Mouse (Mus musculus): ENCODE results near the gene Ino80d.

Ino80d gene

GRCm38 (mm10) chr1:62911426-62911825 lies 203.0 kb downstream of the Ino80d start:
- DNase-seq (ENCODE audit: low read depth), result no peak

- no peak for DNase-seq (ENCODE audit: low read depth)
These were observed 205.3 kb downstream of the Ino80d start for GRCm38 (mm10) chr1:62909126-62909525.

DNA sequence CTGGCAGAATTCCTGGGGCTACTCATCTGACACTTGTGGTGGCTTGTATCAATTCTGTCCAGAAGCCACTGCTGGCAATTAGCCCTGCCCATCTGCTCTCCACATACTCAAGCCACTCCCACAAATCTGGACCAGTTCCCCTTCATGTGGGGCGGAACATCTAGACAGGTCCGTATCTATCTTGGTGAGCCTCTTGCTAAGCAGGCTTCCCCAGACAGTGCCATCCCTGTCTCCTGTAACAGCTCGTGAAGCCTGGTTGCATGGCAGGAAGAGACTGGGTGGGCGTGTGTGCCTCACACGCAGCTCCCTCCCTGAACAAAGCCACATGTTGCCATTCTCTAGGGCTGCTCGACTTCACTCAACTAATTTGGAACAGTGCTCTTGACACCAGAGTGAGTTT lies 206.0 kb downstream of the Ino80d start:
- no peak for DNase-seq (ENCODE audit: low read depth)
